Mouse (Mus musculus) thymus, adult 2 months (tissue): ENCODE data around the gene Rhbdl3. TPM values are rescaled to one million over a fixed set of nuclear protein-coding genes. Genes with fewer than 3 reads are reported as not detected.

Experiments
- DNase-seq: peaks from one replicate; pipeline ENCODE4 v3.0.0; 2021
- H3K27ac ChIP-seq: fragments of 200-500 bp; 2 replicates; pipeline ENCODE4 v1.5.1; 2012; ENCODE audit warnings: low read length, control low read depth; ENCODE audit not compliant: control insufficient read depth, insufficient read depth
- H3K27me3 ChIP-seq: fragments of 200-500 bp; 2 replicates; pipeline ENCODE4 v1.6.1; 2012; ENCODE audit warnings: mild to moderate bottlenecking, low read length, moderate library complexity, mixed read lengths; ENCODE audit not compliant: control insufficient read depth, insufficient read depth
- H3K36me3 ChIP-seq: fragments of 200-500 bp; 2 replicates; pipeline ENCODE4 v1.6.1; 2012; ENCODE audit warnings: mild to moderate bottlenecking, low read length, moderate library complexity; ENCODE audit not compliant: control insufficient read depth, insufficient read depth
- H3K4me1 ChIP-seq: fragments of 200-500 bp; replicated peaks from 2 replicates; pipeline ENCODE4 v1.6.1; 2012; ENCODE audit warnings: low read length; ENCODE audit not compliant: control insufficient read depth, insufficient read depth
- H3K4me3 ChIP-seq: fragments of 200-500 bp; 2 replicates; pipeline ENCODE4 v1.5.1; 2012; ENCODE audit warnings: mild to moderate bottlenecking, low read length, control low read depth, moderate library complexity; ENCODE audit not compliant: control insufficient read depth, insufficient read depth
- CTCF ChIP-seq: fragments of 200-500 bp; IDR thresholded peaks from 2 replicates; pipeline ENCODE4 v1.5.1; 2012; ENCODE audit warnings: mild to moderate bottlenecking, control low read depth, low read length, moderate library complexity, borderline replicate concordance; ENCODE audit not compliant: control insufficient read depth, poor library complexity, insufficient read depth; ENCODE audit errors: extremely low read depth
- POLR2A ChIP-seq: fragments of 200-500 bp; IDR thresholded peaks from 2 replicates; pipeline ENCODE4 v1.6.1; 2012; ENCODE audit warnings: mild to moderate bottlenecking, low read length, control low read depth, moderate library complexity; ENCODE audit not compliant: control insufficient read depth, poor library complexity, insufficient read depth; ENCODE audit errors: extremely low read depth
- WGBS: fragments of 180-500 bp; shearing (Covaris S2); methylation state at CpG from one replicate; pipeline ENCODE4 v1.1.7; 2018; 5-methylcytosine and 5-hydroxymethylcytosine counted together
- polyA plus RNA-seq: library from polyadenylated mRNA; depleted of rRNA; stranded (reverse); fragments of >200 nt; gene quantifications from 2 replicates; pipeline ENCODE4 v1.2.3, GENCODE M21; 2012

Gene Rhbdl3
- polyA plus RNA-seq, 1 experiment: 9.6 TPM

DNA sequence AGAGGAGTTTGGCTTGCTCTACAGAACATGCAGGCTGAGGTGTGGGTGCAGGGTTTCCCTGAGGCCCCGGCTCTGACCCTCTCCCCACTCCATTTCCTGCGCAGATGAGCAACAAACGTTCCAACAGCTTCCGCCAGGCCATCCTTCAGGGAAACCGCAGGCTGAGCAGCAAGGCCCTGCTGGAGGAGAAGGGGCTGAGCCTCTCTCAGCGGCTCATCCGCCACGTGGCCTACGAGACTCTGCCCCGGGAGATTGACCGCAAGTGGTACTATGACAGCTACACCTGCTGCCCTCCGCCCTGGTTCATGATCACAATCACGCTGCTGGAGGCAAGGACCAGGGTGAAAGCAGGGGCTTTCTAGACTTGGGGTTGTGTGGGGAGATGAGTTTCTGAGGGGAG is 22.5 kb downstream of the Rhbdl3 start:
- Histone ChIP-seq H3K4me1 (peaks cover 37% of the 10 kb centered on the region), H3K36me3 (no peaks in the 10 kb centered on the region), H3K27ac (no peak overlapping the region), H3K4me3 (no peak overlapping the region), H3K27me3 (no peaks in the 10 kb centered on the region)
- 30% methylated on average over 13 of the region's 13 CpGs for WGBS
- peak; percentile 62 for DNase-seq
- TF ChIP-seq POLR2A: no peak
- no peak for TF ChIP-seq CTCF

DNA sequence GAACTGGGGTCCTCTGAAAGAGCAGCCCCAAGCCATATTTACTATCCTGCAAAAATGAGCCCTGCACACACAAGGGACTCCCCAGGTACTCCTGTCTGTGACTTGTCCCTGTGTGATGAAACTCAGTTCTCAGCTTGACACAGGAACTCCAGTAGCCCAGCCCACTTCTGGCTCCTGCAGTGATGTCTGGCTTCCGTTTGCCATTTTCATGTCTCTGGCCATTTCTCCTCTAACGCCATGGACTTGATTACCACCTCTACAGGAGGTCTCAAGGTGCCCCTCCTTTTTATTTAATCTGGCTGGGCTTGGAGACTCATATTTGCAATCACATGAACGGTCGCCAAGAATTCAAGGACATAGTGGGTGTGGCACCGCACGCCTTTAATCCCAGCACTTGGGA is 23.9 kb downstream of the Rhbdl3 start:
- TF ChIP-seq POLR2A (no peak), CTCF (no peak)
- Histone ChIP-seq H3K4me3 (no peak overlapping the region), H3K36me3 (no peaks in the 10 kb centered on the region), H3K27ac (no peak overlapping the region), H3K4me1 (peaks cover 35% of the 10 kb centered on the region), H3K27me3 (no peaks in the 10 kb centered on the region)
- DNase-seq: no peak
- 83% methylated on average over 6 of the region's 6 CpGs for WGBS

DNA sequence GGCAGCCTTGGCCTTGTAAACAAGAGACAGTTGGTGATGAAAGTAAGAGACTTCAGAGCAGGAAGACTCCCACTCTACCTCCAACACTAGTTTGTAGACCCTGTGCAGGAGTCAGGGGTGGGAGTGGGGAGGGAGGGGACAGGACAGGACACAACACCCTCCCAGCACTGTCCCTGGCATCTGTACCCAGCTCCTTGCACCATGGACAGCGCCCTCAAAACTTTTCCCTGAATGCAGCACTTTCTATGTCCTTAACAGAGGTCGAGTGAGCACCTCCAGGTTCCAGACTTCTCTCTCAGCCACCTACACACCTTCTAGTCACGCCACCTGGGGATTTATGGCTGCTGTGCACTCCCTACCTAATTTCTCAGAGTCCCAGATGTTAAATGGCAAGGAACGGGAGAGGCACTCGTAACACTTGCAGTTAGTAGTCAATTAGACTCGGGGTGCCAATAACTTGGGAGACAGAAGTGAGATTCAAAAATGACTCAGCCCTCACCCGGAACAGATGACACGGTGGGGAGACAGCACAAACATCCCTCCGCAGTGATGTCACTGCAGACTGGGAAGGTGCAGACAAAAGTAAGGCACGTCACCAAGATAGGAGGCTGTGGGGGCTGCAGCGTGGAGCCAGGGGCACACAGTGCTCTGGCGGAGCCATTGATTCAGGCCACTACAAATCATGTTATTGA is 32.1 kb downstream of the Rhbdl3 start:
- Histone ChIP-seq H3K36me3 (no peaks in the 10 kb centered on the region), H3K4me3 (no peak overlapping the region), H3K27me3 (no peaks in the 10 kb centered on the region), H3K27ac (no peak overlapping the region), H3K4me1 (no peaks in the 10 kb centered on the region)
- WGBS: 74% methylated on average over 12 of the region's 12 CpGs
- TF ChIP-seq POLR2A: no peak
- no peak for TF ChIP-seq CTCF
- no peak for DNase-seq

DNA sequence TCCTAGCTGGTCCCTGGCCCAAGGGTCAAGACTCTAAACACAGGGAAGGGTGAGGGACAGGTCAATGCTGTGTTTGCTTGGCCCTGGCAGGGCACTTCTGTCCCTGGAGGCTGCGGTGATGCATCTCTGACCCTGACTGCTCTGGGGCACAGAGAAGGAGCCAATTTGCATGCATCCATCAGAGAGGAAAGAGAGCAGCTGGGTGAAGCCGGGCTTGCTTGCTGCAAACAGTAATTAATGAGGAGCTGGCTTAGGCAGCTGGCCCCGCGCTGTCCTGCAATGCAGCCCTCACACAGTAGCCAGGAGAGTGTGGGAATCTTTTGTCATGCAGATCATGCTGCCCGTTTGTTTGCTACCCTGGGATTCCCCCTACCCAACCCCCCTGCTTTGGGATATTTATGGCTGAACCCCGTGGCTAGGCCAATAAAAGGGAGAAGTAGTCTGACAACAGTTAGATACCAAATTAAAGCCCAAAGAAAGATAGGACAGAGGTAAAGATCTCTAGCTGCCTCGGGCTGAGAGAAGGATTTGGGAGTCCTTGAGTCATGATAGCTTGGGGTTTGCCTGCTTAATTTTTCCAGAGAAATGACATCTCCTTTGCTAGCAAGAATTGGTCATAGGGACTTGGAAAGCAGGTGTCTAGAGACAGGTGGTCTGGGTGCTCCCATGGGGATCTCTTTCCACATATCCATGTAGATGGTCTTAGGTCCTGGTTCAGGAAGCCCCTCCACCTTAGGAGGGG is 35.1 kb downstream of the Rhbdl3 start:
- H3K27me3 ChIP-seq: no peaks in the 10 kb centered on the region
- H3K36me3 ChIP-seq: no peaks in the 10 kb centered on the region
- whole genome bisulfite sequencing: 49% methylated on average over 7 of the region's 7 CpGs
- H3K4me1 ChIP-seq: no peaks in the 10 kb centered on the region
- DNase-seq: no peak
- TF ChIP-seq CTCF (no peak), POLR2A (no peak)
- no peak overlapping the region for H3K4me3 ChIP-seq
- no peak overlapping the region for H3K27ac ChIP-seq

DNA sequence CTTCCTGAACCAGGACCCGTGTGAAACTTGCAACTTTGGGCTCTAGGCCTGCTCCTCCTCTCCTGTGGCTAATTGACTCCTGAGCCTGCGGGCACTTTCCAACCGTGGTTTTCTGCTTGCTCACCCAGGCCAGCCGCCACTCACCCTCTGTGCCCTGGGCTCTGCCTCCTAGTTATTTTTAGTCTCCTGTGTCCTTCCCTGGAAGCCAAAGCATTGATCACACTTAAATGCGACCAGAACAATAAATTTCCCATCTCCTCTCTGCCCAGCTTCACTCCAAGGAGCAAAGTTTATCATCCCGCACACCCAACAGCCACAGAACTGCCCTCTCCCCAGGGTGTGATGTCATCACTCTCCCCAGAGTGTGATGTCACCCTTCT is 35.6 kb downstream of the Rhbdl3 start:
- Histone ChIP-seq H3K4me1 (no peaks in the 10 kb centered on the region), H3K27ac (no peak overlapping the region), H3K4me3 (no peak overlapping the region), H3K27me3 (no peaks in the 10 kb centered on the region), H3K36me3 (no peaks in the 10 kb centered on the region)
- 42% methylated on average over 6 of the region's 6 CpGs for WGBS
- DNase-seq: no peak
- TF ChIP-seq POLR2A (no peak), CTCF (no peak)

DNA sequence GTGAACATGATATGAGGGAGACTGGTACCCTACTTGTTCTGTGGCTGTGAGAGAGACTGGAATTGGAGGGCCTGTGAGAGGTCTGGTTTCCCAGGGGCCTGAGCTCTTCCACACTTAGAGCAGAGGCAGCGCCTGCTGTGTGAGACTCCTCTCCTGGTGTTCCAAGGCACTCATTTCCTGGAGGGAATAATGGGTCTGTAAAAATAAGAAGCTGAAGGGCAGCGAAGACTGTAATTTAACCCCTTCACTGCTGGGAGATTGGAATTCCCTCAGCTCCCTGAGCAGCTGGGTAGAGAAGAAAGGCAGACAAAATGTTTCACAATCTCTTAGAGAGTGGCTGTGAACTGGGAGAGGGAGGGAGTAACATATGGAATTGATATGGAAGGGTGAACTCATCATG is 41.8 kb downstream of the Rhbdl3 start:
- DNase-seq: no peak
- H3K36me3 ChIP-seq: no peaks in the 10 kb centered on the region
- no peak overlapping the region for H3K27ac ChIP-seq
- no peaks in the 10 kb centered on the region for H3K4me1 ChIP-seq
- no peak overlapping the region for H3K4me3 ChIP-seq
- no peaks in the 10 kb centered on the region for H3K27me3 ChIP-seq
- 88% methylated on average over 2 of the region's 2 CpGs for WGBS
- TF ChIP-seq POLR2A: no peak
- no peak for TF ChIP-seq CTCF

DNA sequence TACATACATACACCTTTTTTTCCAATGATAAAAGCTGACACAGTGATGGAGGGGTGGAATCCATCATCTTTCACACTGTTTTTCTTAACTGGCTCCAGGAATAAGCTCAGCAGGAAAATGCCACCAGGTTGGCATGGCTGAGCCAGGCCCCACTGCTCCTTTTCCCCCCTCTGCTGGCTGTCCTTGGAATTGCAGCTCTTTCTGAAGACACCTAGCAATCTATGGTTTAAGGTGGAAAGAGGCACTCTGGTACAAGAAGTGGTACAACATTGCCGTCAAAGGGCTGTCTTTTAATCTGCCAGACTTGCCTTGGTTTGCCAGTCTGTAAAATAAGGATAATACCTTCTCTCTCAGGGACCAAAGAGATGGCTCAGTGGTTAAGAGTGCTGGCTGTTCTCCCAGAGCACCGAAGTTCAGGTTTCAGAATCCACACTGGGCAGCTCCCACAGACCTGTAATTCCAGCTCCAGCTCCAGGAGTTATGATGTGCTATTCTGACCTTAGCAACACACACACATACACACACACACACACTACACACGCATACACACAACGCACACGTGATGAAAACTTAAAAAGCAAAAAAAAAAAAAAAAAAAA is 51.2 kb downstream of the Rhbdl3 start:
- no peak for TF ChIP-seq POLR2A
- TF ChIP-seq CTCF: peak; percentile 80; the same call in 1 of the 2 replicates
- Histone ChIP-seq H3K4me3 (no peak overlapping the region), H3K4me1 (no peaks in the 10 kb centered on the region), H3K27me3 (no peaks in the 10 kb centered on the region), H3K27ac (no peak overlapping the region), H3K36me3 (no peaks in the 10 kb centered on the region)
- peak; percentile 85 for DNase-seq
- WGBS: 68% methylated on average over 5 of the region's 5 CpGs
